ENCODE assay signal across 15 mouse cellular contexts in the genomic region with DNA sequence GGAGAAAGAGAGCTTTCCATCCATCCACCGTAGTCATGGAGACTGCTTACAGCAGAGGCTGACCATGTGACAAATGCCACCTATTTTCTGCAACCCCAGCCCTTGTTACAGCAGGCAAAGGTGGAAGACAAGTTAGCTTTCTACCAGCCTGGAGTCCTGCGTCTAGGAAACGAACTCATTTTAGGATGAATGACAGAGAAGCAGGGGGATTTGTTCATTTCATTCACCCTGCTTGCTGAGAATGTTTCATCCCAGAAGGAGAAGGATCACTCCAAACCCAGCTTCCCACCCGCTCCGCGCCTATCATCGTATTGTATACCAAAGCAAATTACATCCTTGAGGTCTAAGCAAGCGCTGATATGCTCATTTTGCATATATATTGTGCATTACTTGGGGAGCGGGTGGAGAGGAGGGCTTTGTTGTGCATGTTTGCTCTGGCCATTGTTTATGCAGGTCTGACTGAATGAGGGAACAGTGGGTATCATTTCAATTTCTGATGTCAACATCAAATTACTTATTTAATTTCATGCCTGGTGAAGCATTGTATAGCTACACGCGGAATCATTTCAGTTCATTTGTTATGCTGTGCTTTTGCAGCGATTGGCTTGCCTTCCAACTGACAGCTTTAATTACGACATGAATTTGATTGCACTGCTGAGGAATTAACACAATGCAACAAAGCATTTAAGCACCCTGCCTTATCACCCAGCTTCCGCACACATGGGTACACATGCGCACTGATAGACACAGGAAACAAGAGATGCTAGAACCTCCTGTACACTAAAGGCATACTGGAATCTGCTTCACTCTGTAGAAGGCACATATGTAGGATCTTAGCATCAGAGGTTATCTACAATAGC.
DNase-seq lines count a peak whose midpoint lies in the region; ATAC-seq and TF ChIP-seq lines count a peak whose summit lies in the region.
"Had no signal": no experiment of that assay in that cellular context is flagged by ENCODE, and none has a peak within 500 bp of the region (broad histone marks: within the 10 kb centered on the region; RNA-seq: fewer than 3 reads in every experiment).

No protein-coding gene starts in this region.

- 40% methylated on average over 15 of the region's 15 CpGs for WGBS in forebrain, embryonic 12.5 days
- whole genome bisulfite sequencing in forebrain, embryonic 10.5 days: 81% methylated on average over 15 of the region's 15 CpGs
- WGBS in hindbrain, embryonic 13.5 days: 29% methylated on average over 15 of the region's 15 CpGs
- 29% methylated on average over 15 of the region's 15 CpGs for WGBS in midbrain, postnatal 0 days

- no peak overlapping the region for H3K4me3 ChIP-seq in forebrain, embryonic 12.5 days (replicated peaks)
- H3K4me3 ChIP-seq in forebrain, embryonic 10.5 days: no peak overlapping the region
- H3K4me3 ChIP-seq in hindbrain, embryonic 13.5 days: peak overlapping the region; percentile 1; the same call in 1 of the 2 replicates
- peak overlapping the region; percentile 19; the same call in 1 of the 2 replicates for H3K4me3 ChIP-seq in midbrain, postnatal 0 days (ENCODE audit: low read depth, low read length)
- H3K4me3 ChIP-seq in gastrocnemius, adult 2 months: no peak overlapping the region
- H3K4me3 ChIP-seq: erythroblast, embryonic 14.5 days; heart, embryonic 12.5 days had no signal

- intact Hi-C loops in gastrocnemius, adult 2 months (cut with DNase I): no loop called here
- intact Hi-C loops in left cerebral cortex, postnatal 25 days (cut with DNase I): no loop called here

- H3K4me2 ChIP-seq in forebrain, embryonic 12.5 days: 0 out of 2 replicates have a peak overlapping the region, but pooled peaks have one; percentile 2
- peak overlapping the region; percentile 37 for H3K4me2 ChIP-seq in hindbrain, embryonic 13.5 days
- H3K4me2 ChIP-seq in midbrain, postnatal 0 days (ENCODE audit: low read depth, low read length, poor library complexity, severe bottlenecking): peak overlapping the region; percentile 42
- H3K4me2 ChIP-seq: heart, embryonic 12.5 days had no signal

- no peaks in the 10 kb centered on the region for H3K9me3 ChIP-seq in forebrain, embryonic 12.5 days
- no peaks in the 10 kb centered on the region for H3K9me3 ChIP-seq in forebrain, embryonic 10.5 days
- H3K9me3 ChIP-seq in hindbrain, embryonic 13.5 days: no peaks in the 10 kb centered on the region
- no peaks in the 10 kb centered on the region for H3K9me3 ChIP-seq in midbrain, postnatal 0 days (ENCODE audit: low read length)
- H3K9me3 ChIP-seq: heart, embryonic 12.5 days had no signal

- H3K36me3 ChIP-seq in forebrain, embryonic 12.5 days (replicated peaks): no peaks in the 10 kb centered on the region
- H3K36me3 ChIP-seq in forebrain, embryonic 10.5 days (replicated peaks): 0 out of 2 replicates have a peak, but pooled peaks cover 4% of the 10 kb centered on the region
- no peaks in the 10 kb centered on the region for H3K36me3 ChIP-seq in hindbrain, embryonic 13.5 days
- no peaks in the 10 kb centered on the region for H3K36me3 ChIP-seq in midbrain, postnatal 0 days (ENCODE audit: insufficient read depth, low read length)
- H3K36me3 ChIP-seq: heart, embryonic 12.5 days had no signal

- ATAC-seq in forebrain, embryonic 12.5 days (ENCODE audit: low FRiP score): peak; percentile 66
- peak; percentile 81 for ATAC-seq in hindbrain, embryonic 13.5 days (ENCODE audit: low FRiP score)
- no peak for ATAC-seq in midbrain, postnatal 0 days (ENCODE audit: low FRiP score)
- ATAC-seq: inflammation-experienced regulatory T-cells, adult 6 months had no signal

- no peak overlapping the region for H3K9ac ChIP-seq in forebrain, embryonic 12.5 days
- 0 out of 2 replicates have a peak overlapping the region, but pooled peaks have one; percentile 3 for H3K9ac ChIP-seq in hindbrain, embryonic 13.5 days
- 0 out of 2 replicates have a peak overlapping the region, but pooled peaks have one; percentile 36 for H3K9ac ChIP-seq in midbrain, postnatal 0 days (replicated peaks; ENCODE audit: low read length, poor library complexity, severe bottlenecking)
- H3K9ac ChIP-seq: heart, embryonic 12.5 days; liver, embryonic 14.5 days had no signal

- H3K4me1 ChIP-seq in forebrain, embryonic 12.5 days: peaks cover 28% of the 10 kb centered on the region
- peaks cover 31% of the 10 kb centered on the region for H3K4me1 ChIP-seq in forebrain, embryonic 10.5 days
- H3K4me1 ChIP-seq in hindbrain, embryonic 13.5 days (replicated peaks): peaks cover 44% of the 10 kb centered on the region
- H3K4me1 ChIP-seq in midbrain, postnatal 0 days (ENCODE audit: insufficient read depth, low read length): peaks cover 3% of the 10 kb centered on the region; the same call in 1 of the 2 replicates

- no peaks in the 10 kb centered on the region for H3K27me3 ChIP-seq in forebrain, embryonic 12.5 days
- H3K27me3 ChIP-seq in forebrain, embryonic 10.5 days (ENCODE audit: poor library complexity, severe bottlenecking): no peaks in the 10 kb centered on the region; the same call in 1 of the 2 replicates
- H3K27me3 ChIP-seq in hindbrain, embryonic 13.5 days: no peaks in the 10 kb centered on the region
- H3K27me3 ChIP-seq in midbrain, postnatal 0 days (ENCODE audit: insufficient read depth, low read length): no peaks in the 10 kb centered on the region
- H3K27me3 ChIP-seq: heart, embryonic 12.5 days had no signal

- H3K27ac ChIP-seq in forebrain, embryonic 12.5 days: peak overlapping the region; percentile 68
- no peak overlapping the region for H3K27ac ChIP-seq in forebrain, embryonic 10.5 days
- peak overlapping the region; percentile 78 for H3K27ac ChIP-seq in hindbrain, embryonic 13.5 days
- H3K27ac ChIP-seq in midbrain, postnatal 0 days (ENCODE audit: low read depth, low read length): peak overlapping the region; percentile 65
- no peak overlapping the region for H3K27ac ChIP-seq in gastrocnemius, adult 2 months
- H3K27ac ChIP-seq: liver, embryonic 14.5 days had no signal

- TF ChIP-seq CTCF in midbrain, postnatal 0 days (IDR thresholded peaks at IDR 0.05): no peak
- no peak for TF ChIP-seq CTCF in gastrocnemius, adult 2 months (IDR thresholded peaks at IDR 0.05)

- no peak for DNase-seq in forebrain, embryonic 10.5 days (ENCODE audit: extremely low spot score, low spot score)
- peak; percentile 55 for DNase-seq in brain, adult 2 months (ENCODE audit: low read depth, low spot score)
- DNase-seq in midbrain, postnatal 0 days (ENCODE audit: low spot score): peak; percentile 76
- DNase-seq in adipocyte (ENCODE audit: low spot score): no peak
- no peak for DNase-seq in gastrocnemius, adult 2 months
- DNase-seq in left cerebral cortex, postnatal 25 days (ENCODE audit: low spot score in 2 of 2): no peak
- DNase-seq: adrenal gland, postnatal 10 days; kidney, postnatal 25 days; lung, postnatal 36 days had no signal

Comparison
In these comparisons a context has a peak if more than half of its experiments do, and no peak if none do; other contexts are left out.
1. H3K27ac ChIP-seq: peak in forebrain, embryonic 12.5 days (single experiment), hindbrain, embryonic 13.5 days (single experiment) and midbrain, postnatal 0 days (single experiment); none in forebrain, embryonic 10.5 days (single experiment) and gastrocnemius, adult 2 months (single experiment).
2. H3K4me3 ChIP-seq: peak in hindbrain, embryonic 13.5 days (single experiment) and midbrain, postnatal 0 days (single experiment); none in forebrain, embryonic 12.5 days (single experiment), forebrain, embryonic 10.5 days (single experiment) and gastrocnemius, adult 2 months (single experiment).
3. DNase-seq: peak in brain, adult 2 months (single experiment) and midbrain, postnatal 0 days (single experiment); none in forebrain, embryonic 10.5 days (single experiment), adipocyte (single experiment), gastrocnemius, adult 2 months (single experiment) and left cerebral cortex, postnatal 25 days (0 of 2).
4. Peak in every context shown above with its lines, with median percentiles within 50 percentile points of each other: H3K4me2 ChIP-seq.